Mouse (Mus musculus): Measurements from ENCODE around the gene Smok3a.
"Not testable (repeated sequence)": the region's sequence is repeated elsewhere in the genome, so short reads cannot be mapped to it uniquely, and the experiment has no call there.

Gene Smok3a

GRCm38 (mm10) chr5:138009437-138009836 lies 11.6 kb upstream of the Smok3a start:
- Histone ChIP-seq H3K4me1 (replicated peaks; ENCODE audit: low read depth, low read length) (no peaks in the 10 kb centered on the region), H3K27me3 (ENCODE audit: insufficient read depth, low read length) (no peaks in the 10 kb centered on the region), H3K4me3 (replicated peaks; ENCODE audit: low read length) (no peak overlapping the region), H3K36me3 (ENCODE audit: insufficient read depth, low read length) (no peaks in the 10 kb centered on the region), H3K9me3 (ENCODE audit: low read length) (peaks cover 84% of the 10 kb centered on the region)
- TF ChIP-seq CTCF (conservative IDR thresholded peaks at IDR 0.05; ENCODE audit: low read length), result no peak
- TF ChIP-seq NANOG (IDR thresholded peaks at IDR 0.05; ENCODE audit: borderline replicate concordance, low read length), result no peak
- no peak for TF ChIP-seq POU5F1 (IDR thresholded peaks at IDR 0.05; ENCODE audit: borderline replicate concordance, low read length)

- Histone ChIP-seq H3K27me3 (ENCODE audit: insufficient read depth, low read length) (no peaks in the 10 kb centered on the region), H3K9me3 (ENCODE audit: low read length) (peaks cover 59% of the 10 kb centered on the region), H3K36me3 (ENCODE audit: insufficient read depth, low read length) (no peaks in the 10 kb centered on the region), H3K4me1 (replicated peaks; ENCODE audit: low read depth, low read length) (no peaks in the 10 kb centered on the region), H3K4me3 (replicated peaks; ENCODE audit: low read length) (no peak overlapping the region)
- TF ChIP-seq POU5F1 (IDR thresholded peaks at IDR 0.05; ENCODE audit: borderline replicate concordance, low read length), result no peak
Observed at GRCm38 (mm10) chr5:138012382-138012781, 8.7 kb upstream of the Smok3a start.

- Histone ChIP-seq H3K27me3 (ENCODE audit: insufficient read depth, low read length) (no peaks in the 10 kb centered on the region), H3K36me3 (ENCODE audit: insufficient read depth, low read length) (no peaks in the 10 kb centered on the region), H3K9me3 (ENCODE audit: low read length) (peaks cover 29% of the 10 kb centered on the region), H3K4me3 (replicated peaks; ENCODE audit: low read length) (no peak overlapping the region), H3K4me1 (replicated peaks; ENCODE audit: low read depth, low read length) (no peaks in the 10 kb centered on the region)
- no peak for TF ChIP-seq POU5F1 (IDR thresholded peaks at IDR 0.05; ENCODE audit: borderline replicate concordance, low read length)
- no peak for TF ChIP-seq CTCF (conservative IDR thresholded peaks at IDR 0.05; ENCODE audit: low read length)
- TF ChIP-seq NANOG (IDR thresholded peaks at IDR 0.05; ENCODE audit: borderline replicate concordance, low read length), result no peak
Observed at GRCm38 (mm10) chr5:138016530-138016929, 4.5 kb upstream of the Smok3a start.

GRCm38 (mm10) chr5:138016997-138017396 lies 4.1 kb upstream of the Smok3a start:
- TF ChIP-seq NANOG (IDR thresholded peaks at IDR 0.05; ENCODE audit: borderline replicate concordance, low read length), result no peak
- no peak for TF ChIP-seq POU5F1 (IDR thresholded peaks at IDR 0.05; ENCODE audit: borderline replicate concordance, low read length)
- no peak for TF ChIP-seq CTCF (conservative IDR thresholded peaks at IDR 0.05; ENCODE audit: low read length)
- Histone ChIP-seq H3K4me3 (replicated peaks; ENCODE audit: low read length) (no peak overlapping the region), H3K27me3 (ENCODE audit: insufficient read depth, low read length) (no peaks in the 10 kb centered on the region), H3K9me3 (ENCODE audit: low read length) (peaks cover 24% of the 10 kb centered on the region), H3K4me1 (replicated peaks; ENCODE audit: low read depth, low read length) (no peaks in the 10 kb centered on the region), H3K36me3 (ENCODE audit: insufficient read depth, low read length) (no peaks in the 10 kb centered on the region)

- not testable (repeated sequence) for H3K4me3 ChIP-seq (replicated peaks; ENCODE audit: low read length); H3K9me3 ChIP-seq (ENCODE audit: low read length); H3K36me3 ChIP-seq (ENCODE audit: insufficient read depth, low read length); H3K27me3 ChIP-seq (ENCODE audit: insufficient read depth, low read length); H3K4me1 ChIP-seq (replicated peaks; ENCODE audit: low read depth, low read length)
Observed at GRCm38 (mm10) chr5:138019577-138019976, 1.5 kb upstream of the Smok3a start.

GRCm38 (mm10) chr5:138052894-138053293 lies 31.8 kb downstream of the Smok3a start, which contains the start of gene Smok3c:
Smok3c (plus strand) TSS chr5:138053194.
- not testable (repeated sequence) for H3K27me3 ChIP-seq (ENCODE audit: insufficient read depth, low read length); H3K4me1 ChIP-seq (replicated peaks; ENCODE audit: low read depth, low read length); H3K36me3 ChIP-seq (ENCODE audit: insufficient read depth, low read length); H3K9me3 ChIP-seq (ENCODE audit: low read length); H3K4me3 ChIP-seq (replicated peaks; ENCODE audit: low read length)

- Histone ChIP-seq H3K9me3 (ENCODE audit: low read length) (no peaks in the 10 kb centered on the region), H3K27me3 (ENCODE audit: insufficient read depth, low read length) (no peaks in the 10 kb centered on the region), H3K36me3 (ENCODE audit: insufficient read depth, low read length) (no peaks in the 10 kb centered on the region), H3K4me1 (replicated peaks; ENCODE audit: low read depth, low read length) (no peaks in the 10 kb centered on the region), H3K4me3 (replicated peaks; ENCODE audit: low read length) (no peak overlapping the region)
- no peak for TF ChIP-seq CTCF (conservative IDR thresholded peaks at IDR 0.05; ENCODE audit: low read length)
- TF ChIP-seq NANOG (IDR thresholded peaks at IDR 0.05; ENCODE audit: borderline replicate concordance, low read length), result no peak
- TF ChIP-seq POU5F1 (IDR thresholded peaks at IDR 0.05; ENCODE audit: borderline replicate concordance, low read length), result no peak
Observed at GRCm38 (mm10) chr5:138073803-138074202, 52.7 kb downstream of the Smok3a start.

- no peak for TF ChIP-seq CTCF (conservative IDR thresholded peaks at IDR 0.05; ENCODE audit: low read length)
- TF ChIP-seq NANOG (IDR thresholded peaks at IDR 0.05; ENCODE audit: borderline replicate concordance, low read length), result no peak
- no peak for TF ChIP-seq POU5F1 (IDR thresholded peaks at IDR 0.05; ENCODE audit: borderline replicate concordance, low read length)
- Histone ChIP-seq H3K9me3 (ENCODE audit: low read length) (no peaks in the 10 kb centered on the region), H3K4me1 (replicated peaks; ENCODE audit: low read depth, low read length) (no peaks in the 10 kb centered on the region), H3K27me3 (ENCODE audit: insufficient read depth, low read length) (no peaks in the 10 kb centered on the region), H3K4me3 (replicated peaks; ENCODE audit: low read length) (no peak overlapping the region), H3K36me3 (ENCODE audit: insufficient read depth, low read length) (no peaks in the 10 kb centered on the region)
Observed at GRCm38 (mm10) chr5:138075684-138076083, 54.6 kb downstream of the Smok3a start.

GRCm38 (mm10) chr5:138076148-138076547 lies 55.1 kb downstream of the Smok3a start:
- H3K4me3 ChIP-seq (replicated peaks; ENCODE audit: low read length), result no peak overlapping the region
- H3K4me1 ChIP-seq (replicated peaks; ENCODE audit: low read depth, low read length), result peaks cover 4% of the 10 kb centered on the region
- H3K36me3 ChIP-seq (ENCODE audit: insufficient read depth, low read length), result no peaks in the 10 kb centered on the region
- H3K27me3 ChIP-seq (ENCODE audit: insufficient read depth, low read length), result no peaks in the 10 kb centered on the region
- no peaks in the 10 kb centered on the region for H3K9me3 ChIP-seq (ENCODE audit: low read length)
- TF ChIP-seq POU5F1 (IDR thresholded peaks at IDR 0.05; ENCODE audit: borderline replicate concordance, low read length), result no peak
- TF ChIP-seq CTCF (conservative IDR thresholded peaks at IDR 0.05; ENCODE audit: low read length), result 0 out of 2 replicates have a peak, but pooled peaks have one; percentile 4

All from E14TG2a.4 (cell line).